Mouse (Mus musculus): ENCODE measurements around the gene Ranbp3.

Ranbp3 gene

GRCm38 (mm10) chr17:56681791-56682190, 8.7 kb downstream of the Ranbp3 start:
- DNase-seq, result no peak

- DNase-seq, result no peak
These were observed 9.8 kb downstream of the Ranbp3 start for GRCm38 (mm10) chr17:56682880-56683279.

DNA sequence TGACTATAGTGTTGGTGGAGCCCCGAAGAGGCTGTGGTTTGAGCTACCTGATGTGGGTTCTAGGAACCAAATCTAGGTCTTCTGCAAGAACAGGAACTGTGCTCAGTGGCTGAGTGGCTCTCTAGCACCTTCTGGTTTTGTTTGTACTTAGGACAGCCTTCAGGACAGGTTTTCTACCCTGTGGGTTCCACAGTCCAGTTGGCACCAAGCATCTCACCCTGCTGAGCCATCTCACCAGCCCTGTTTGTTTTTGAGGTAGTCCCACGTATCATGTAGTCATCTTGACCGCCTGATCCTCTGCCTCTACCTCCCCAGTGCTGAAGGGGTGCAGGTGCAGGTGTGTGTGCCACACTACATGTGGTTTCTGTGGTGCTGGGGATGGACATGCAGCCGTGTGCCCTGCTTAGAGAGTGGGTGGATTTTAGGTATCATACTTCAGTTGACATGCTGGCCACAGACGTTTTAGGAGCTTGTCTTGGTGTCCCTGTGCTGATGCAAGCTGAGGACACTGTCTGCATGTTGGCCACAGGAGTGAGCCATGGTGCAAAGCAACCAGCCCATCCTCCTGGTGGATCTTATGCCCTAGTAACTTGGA, 10.5 kb downstream of the Ranbp3 start:
- no peak for DNase-seq

GRCm38 (mm10) chr17:56684649-56685048, 11.6 kb downstream of the Ranbp3 start:
- no peak for DNase-seq

GRCm38 (mm10) chr17:56686801-56687200, 13.7 kb downstream of the Ranbp3 start:
- DNase-seq, result no peak

- no peak for DNase-seq
These were observed 15.0 kb downstream of the Ranbp3 start for GRCm38 (mm10) chr17:56688045-56688444.

DNA sequence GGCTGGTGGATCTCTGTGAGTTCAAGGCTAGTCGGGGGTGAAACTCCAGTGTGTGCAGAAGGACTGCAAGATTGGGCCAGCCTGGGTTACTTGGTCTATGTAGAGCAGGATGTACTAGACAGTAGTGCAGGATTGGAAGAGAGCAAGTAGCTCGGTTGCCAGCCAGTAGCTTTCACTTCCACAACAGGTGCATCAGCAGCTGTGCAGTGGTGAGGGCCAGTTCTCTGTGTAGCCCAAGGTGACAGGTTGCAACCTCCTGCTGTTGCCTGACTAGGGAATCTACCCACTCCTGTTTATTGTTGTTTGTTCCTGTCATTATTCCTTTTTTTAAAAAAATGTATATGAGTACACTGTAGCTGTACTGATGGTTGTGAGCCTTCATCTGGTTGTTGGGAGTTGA, 15.6 kb downstream of the Ranbp3 start:
- DNase-seq, result no peak

- DNase-seq, result no peak
These were observed 20.3 kb downstream of the Ranbp3 start for GRCm38 (mm10) chr17:56693395-56693794.

GRCm38 (mm10) chr17:56693851-56694310, 20.8 kb downstream of the Ranbp3 start:
- peak; percentile 84 for DNase-seq

GRCm38 (mm10) chr17:56700451-56700850, 27.4 kb downstream of the Ranbp3 start:
- no peak for DNase-seq

GRCm38 (mm10) chr17:56703038-56703437, 29.9 kb downstream of the Ranbp3 start:
- DNase-seq, result no peak

DNA sequence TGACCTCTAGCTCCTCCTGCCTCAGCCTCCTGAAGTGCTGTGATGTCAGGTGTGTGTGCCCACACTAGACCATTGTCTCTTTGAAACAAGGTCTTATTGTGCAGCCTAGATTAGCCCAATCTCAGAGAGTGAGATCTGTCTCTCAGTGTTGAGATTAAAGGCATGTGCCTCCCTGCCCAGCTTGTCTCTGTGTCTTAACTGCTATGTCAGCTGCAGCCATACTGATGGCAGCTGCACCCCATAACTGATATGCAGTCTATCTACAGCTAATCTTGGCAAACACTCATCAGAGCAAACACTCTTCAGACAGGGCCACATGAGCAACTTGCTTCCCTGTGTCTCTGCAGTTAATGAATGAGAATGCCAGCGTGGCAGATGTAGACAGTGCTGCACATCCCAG, 33.4 kb downstream of the Ranbp3 start:
- no peak for DNase-seq

DNA sequence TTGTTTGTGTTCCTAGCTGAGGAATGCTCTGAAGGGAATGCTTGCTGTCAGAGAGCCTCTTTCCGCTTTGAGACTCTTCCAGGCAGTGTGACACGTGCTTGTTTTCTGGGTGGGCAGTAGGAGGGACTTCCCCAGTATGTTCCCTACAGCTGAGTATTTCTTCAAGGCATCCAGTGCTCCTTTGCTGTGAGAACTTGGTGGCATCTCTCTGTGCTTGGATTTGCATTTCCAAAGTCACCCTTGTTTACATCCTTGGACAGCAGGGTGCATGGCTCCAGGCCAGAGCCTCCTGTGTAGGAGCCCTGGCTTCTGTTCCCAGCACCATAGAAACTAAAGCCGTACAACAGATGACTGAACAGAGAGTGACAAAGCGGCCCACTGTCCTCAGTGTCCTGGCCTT, 35.6 kb downstream of the Ranbp3 start:
- no peak for DNase-seq

DNA sequence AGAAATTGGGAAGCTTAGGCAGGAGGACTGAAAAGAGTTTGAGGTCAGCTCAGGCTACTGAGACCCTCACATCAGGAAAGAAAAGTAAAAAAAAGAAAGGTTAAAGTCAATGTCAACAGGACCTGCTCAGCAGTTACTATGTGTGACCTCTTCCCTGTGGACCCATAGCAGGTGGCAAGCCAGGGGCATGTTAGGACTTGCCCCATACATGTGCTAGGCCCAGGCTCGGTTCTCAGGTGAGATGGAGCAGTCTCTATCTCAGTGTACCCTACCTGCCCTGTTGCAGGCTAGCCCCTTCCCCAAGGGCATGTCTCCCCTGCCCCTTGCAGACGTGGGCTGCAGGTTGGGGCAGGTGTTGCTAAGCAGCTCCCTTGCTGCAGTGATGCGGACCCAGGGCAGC, 36.6 kb downstream of the Ranbp3 start:
- no peak for DNase-seq

DNA sequence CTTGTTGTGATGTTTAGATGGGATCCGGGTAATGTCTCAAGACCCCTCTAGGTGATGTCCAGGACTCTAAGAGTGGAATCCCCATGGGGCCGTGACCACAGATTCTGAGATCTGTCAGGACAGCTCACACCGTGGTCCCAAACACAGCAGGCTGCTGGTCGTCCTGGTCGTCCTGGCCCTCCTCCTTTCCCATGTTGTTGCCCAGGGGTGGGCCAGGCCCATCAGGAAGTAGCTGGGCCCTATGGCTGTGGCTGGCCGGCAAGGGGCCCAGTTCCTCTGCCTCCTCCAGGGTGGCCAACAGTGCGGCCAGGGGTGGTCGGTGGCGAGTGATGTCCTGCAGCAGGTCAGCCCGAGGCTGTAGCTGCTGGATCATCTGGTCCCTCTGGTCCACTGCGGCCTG, 42.3 kb downstream of the Ranbp3 start:
- DNase-seq, result no peak

- no peak for DNase-seq
These were observed 43.0 kb downstream of the Ranbp3 start for GRCm38 (mm10) chr17:56715914-56716654.

- peak; percentile 99 for DNase-seq
These were observed 43.7 kb downstream of the Ranbp3 start for GRCm38 (mm10) chr17:56716655-56717362.

GRCm38 (mm10) chr17:56717363-56718058, 44.4 kb downstream of the Ranbp3 start, which contains the start of the genes Ndufa11 and Vmac:
Ndufa11 (plus strand) TSS chr17:56717767.
Vmac (minus strand) TSS chr17:56718022.
- DNase-seq, result peak; percentile 95

GRCm38 (mm10) chr17:56722441-56722840, 49.3 kb downstream of the Ranbp3 start:
- DNase-seq, result no peak

DNA sequence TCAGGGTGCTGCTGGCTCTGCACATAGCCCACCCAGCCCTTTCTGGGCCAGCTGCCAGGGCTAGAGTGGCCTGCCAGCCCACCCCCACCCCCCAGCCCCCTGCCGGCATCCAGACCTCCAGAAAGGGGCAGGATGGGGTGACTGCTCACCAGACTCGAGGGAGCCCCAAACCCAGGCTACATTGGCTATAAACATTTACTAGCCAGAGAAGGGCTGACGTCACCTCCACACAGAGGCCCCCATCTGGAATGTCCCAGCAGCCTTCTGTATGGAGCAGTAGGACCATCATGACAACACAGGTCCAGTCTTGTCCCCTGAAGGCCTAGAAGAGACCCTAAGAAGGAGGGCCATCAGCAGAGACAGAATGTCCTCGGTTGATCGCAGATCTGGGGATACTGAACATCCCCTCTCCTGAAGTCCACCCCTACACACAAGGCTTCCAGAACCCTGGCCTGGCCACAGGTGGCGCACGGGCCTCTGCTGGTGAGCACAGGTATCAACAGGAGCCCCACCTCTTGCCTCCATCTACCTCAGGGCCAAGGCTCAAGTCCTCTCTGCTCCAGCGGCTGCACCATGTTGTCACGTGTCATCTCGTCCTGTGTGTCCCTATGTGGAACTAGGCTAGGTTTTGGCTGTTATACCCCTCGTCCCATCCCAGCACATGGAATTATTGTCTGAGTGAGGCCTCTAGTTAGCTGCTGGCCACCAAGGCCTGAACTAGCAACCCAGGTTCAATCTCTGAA, 50.5 kb downstream of the Ranbp3 start:
- DNase-seq, result no peak

DNA sequence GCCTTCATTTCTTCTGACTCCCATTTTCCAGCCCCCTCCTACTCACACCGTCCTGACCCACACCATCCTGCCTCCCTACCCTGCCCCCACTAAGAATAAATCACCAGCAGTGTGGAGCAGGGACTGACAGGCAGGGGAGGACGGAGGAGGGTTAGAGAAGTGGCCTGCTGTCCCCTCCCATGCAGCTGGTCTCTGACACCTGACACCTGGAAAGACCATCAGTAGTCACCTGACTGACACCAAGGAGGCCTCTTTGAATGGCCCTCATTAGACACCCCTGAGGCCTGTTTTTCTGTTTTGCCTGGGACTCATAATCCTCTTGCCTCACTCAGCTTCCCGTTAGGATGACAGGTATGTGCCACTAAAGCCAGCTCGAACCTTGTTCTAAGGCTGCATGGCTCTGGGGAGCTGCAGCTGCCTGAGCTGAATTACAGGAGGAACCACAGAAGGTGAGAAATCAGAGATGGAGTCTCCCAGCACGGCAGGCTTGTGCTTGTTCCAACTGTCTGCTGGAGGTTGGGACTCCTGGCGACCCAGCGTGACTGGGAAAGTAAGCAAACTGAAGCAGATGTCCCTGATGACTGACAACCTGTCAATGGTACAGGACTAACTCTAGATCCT, 54.0 kb downstream of the Ranbp3 start:
- no peak for DNase-seq

GRCm38 (mm10) chr17:56727659-56728058, 54.6 kb downstream of the Ranbp3 start:
- DNase-seq, result no peak

All from layer of hippocampus, adult 9-11 months (tissue).